Mouse (Mus musculus) midbrain, embryonic 14.5 days (tissue): ENCODE measurements at regions not wholly inside any gene's neighbourhood (a gene's known extent, or its start where the extent isn't known, plus 50 kb on each side); places are given as distances from the start of the nearest gene placed in this dataset.

Experiments used
- ATAC-seq: fragments of 200-750 bp; cut with Nextera tagmentation; 2 replicates; pipeline ENCODE4 v1.8.0; 2017; ENCODE audit warnings: moderate number of reproducible peaks, moderate library complexity; ENCODE audit not compliant: low FRiP score, low TSS enrichment
- DNase-seq: peaks from one replicate; pipeline ENCODE4 v3.0.0-alpha.2; 2015
- H3K27ac ChIP-seq: fragments of 300-500 bp; sonication (generic); replicated peaks from 2 replicates; pipeline ENCODE4 v1.5.1; 2014; ENCODE audit warnings: mild to moderate bottlenecking, low read depth, low read length, moderate library complexity
- H3K27me3 ChIP-seq: fragments of 300-500 bp; sonication (generic); 2 replicates; pipeline ENCODE4 v1.6.1; 2014; ENCODE audit warnings: low read length, control low read depth, mixed read lengths; ENCODE audit not compliant: control insufficient read depth, insufficient read depth
- H3K36me3 ChIP-seq: fragments of 300-500 bp; sonication (generic); 2 replicates; pipeline ENCODE4 v1.6.1; 2014; ENCODE audit warnings: low read length, control low read depth; ENCODE audit not compliant: control insufficient read depth, insufficient read depth
- H3K4me1 ChIP-seq: fragments of 300-500 bp; sonication (generic); 2 replicates; pipeline ENCODE4 v1.6.1; 2014; ENCODE audit warnings: mild to moderate bottlenecking, antibody characterized with exemption, low read length, control low read depth; ENCODE audit not compliant: control insufficient read depth, insufficient read depth
- H3K4me2 ChIP-seq: fragments of 300-500 bp; sonication (generic); 2 replicates; pipeline ENCODE4 v1.6.1; 2014; ENCODE audit warnings: mild to moderate bottlenecking, low read length, moderate library complexity
- H3K4me3 ChIP-seq: fragments of 300-500 bp; sonication (generic); replicated peaks from 2 replicates; pipeline ENCODE4 v1.5.1; 2014; ENCODE audit warnings: low read depth, low read length
- H3K9ac ChIP-seq: fragments of 300-500 bp; sonication (generic); replicated peaks from 2 replicates; pipeline ENCODE4 v1.6.1; 2014; ENCODE audit warnings: mild to moderate bottlenecking, low read length, moderate library complexity
- H3K9me3 ChIP-seq: fragments of 300-500 bp; sonication (generic); 2 replicates; pipeline ENCODE4 v1.6.1; 2016; ENCODE audit warnings: low read length, control low read depth, mixed read lengths; ENCODE audit not compliant: control insufficient read depth
- WGBS: fragments of 180-500 bp; shearing (Covaris S2); extraction: QIAGEN DNeasy Blood & Tissue Kit; methylation state at CpG from one replicate; pipeline ENCODE4 v1.1.7; 2014; 5-methylcytosine and 5-hydroxymethylcytosine counted together

DNA sequence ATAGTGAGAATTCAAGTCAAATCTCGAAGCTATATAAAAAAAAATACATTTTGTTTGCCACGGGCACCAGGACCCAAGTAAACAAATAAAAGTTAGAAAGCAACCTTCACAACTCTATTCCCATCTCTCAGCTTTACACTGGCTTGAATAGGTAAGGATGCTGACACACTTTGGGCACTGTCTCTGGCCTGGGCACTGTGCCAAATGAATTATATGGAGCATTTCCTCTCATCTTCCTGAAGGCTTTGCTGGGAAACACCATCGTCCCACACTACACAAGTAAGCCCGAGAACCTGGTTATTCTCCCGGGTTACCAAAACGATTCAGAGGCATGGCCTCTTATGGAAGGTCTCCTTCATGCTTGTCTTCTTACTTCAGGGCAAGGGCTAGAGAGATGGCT lies 93.5 kb upstream of the Ogfrl1 start:
- DNase-seq, result peak; percentile 66
- no peak overlapping the region for H3K4me2 ChIP-seq
- WGBS, result 50% methylated on average over 6 of the region's 6 CpGs
- H3K27me3 ChIP-seq, result no peaks in the 10 kb centered on the region
- H3K4me1 ChIP-seq, result 0 out of 2 replicates have a peak, but pooled peaks cover 4% of the 10 kb centered on the region
- ATAC-seq, result peak; percentile 67; the same call in 1 of the 2 replicates
- no peak overlapping the region for H3K4me3 ChIP-seq
- no peak overlapping the region for H3K9ac ChIP-seq
- H3K27ac ChIP-seq, result no peak overlapping the region
- no peaks in the 10 kb centered on the region for H3K36me3 ChIP-seq
- H3K9me3 ChIP-seq, result no peaks in the 10 kb centered on the region

DNA sequence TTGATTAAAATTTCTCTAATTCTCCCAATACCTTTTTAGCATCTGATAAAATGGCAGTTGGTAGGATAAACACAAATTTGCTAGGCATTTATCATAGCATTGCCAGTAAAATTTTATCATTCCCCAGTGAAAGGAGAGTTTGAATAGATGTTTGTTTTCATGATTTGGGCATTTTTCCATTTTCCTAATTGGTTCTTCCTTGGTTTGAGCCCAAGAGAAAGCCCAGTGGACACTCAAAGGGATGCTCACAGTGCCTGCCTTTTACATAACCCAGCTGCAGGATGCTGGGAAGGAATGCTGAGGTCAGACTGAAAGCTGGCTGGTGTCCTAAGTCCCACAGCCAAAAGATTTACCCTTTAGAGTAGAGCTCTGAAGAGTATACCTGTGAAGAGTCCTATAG lies 95.4 kb upstream of the Ogfrl1 start:
- H3K27ac ChIP-seq, result no peak overlapping the region
- H3K4me2 ChIP-seq, result no peak overlapping the region
- no peaks in the 10 kb centered on the region for H3K36me3 ChIP-seq
- H3K27me3 ChIP-seq, result no peaks in the 10 kb centered on the region
- no peak overlapping the region for H3K4me3 ChIP-seq
- H3K9ac ChIP-seq, result no peak overlapping the region
- H3K9me3 ChIP-seq, result no peaks in the 10 kb centered on the region
- ATAC-seq, result no peak
- DNase-seq, result no peak
- 0 out of 2 replicates have a peak, but pooled peaks cover 4% of the 10 kb centered on the region for H3K4me1 ChIP-seq

DNA sequence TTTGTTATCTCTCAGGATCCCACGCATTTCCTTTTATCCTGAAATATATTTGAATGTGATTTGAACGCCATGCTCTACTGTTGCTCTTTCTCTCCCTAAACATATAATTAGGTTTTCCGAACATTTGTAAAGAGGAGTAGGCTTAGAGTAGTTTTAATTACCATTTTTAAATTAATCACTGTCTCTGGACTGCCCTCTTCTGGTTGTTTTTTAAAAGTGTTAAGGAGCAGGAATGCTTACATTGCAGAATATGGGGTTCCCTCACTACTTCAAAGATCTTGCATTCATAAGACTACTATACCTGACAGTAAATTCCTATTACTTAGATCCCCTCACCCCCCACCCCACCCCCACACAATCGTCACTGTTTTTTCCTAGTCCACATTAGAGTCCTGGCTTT lies 97.8 kb upstream of the Ogfrl1 start:
- WGBS, result 53% methylated on average over 4 of the region's 4 CpGs
- H3K36me3 ChIP-seq, result no peaks in the 10 kb centered on the region
- H3K27me3 ChIP-seq, result no peaks in the 10 kb centered on the region
- no peaks in the 10 kb centered on the region for H3K4me1 ChIP-seq
- ATAC-seq (no peak), DNase-seq (peak; percentile 44)
- no peak overlapping the region for H3K9ac ChIP-seq
- H3K9me3 ChIP-seq, result no peaks in the 10 kb centered on the region
- H3K27ac ChIP-seq, result no peak overlapping the region
- no peak overlapping the region for H3K4me3 ChIP-seq
- H3K4me2 ChIP-seq, result no peak overlapping the region

DNA sequence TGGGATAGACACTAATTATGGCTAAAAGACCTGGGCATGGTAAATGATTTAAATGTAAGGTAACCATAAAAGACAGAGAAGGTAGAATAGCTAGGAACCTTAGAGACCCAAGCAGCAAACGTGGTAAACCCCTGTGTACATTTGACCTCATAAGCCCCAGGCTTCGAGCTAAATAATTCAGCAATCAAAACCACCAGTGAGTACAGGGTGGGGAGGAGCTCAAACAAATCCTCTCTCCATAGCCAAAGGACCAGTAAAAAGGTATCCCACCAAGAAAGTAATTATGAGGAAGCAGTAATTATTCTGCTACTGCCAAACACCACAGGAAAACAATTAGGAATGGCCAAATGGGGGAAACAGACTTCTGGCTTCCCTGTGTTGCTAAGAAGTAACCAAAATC lies 122.5 kb upstream of the Ogfrl1 start:
- Histone ChIP-seq H3K4me1 (no peaks in the 10 kb centered on the region), H3K27me3 (no peaks in the 10 kb centered on the region), H3K36me3 (no peaks in the 10 kb centered on the region), H3K9me3 (no peaks in the 10 kb centered on the region), H3K9ac (no peak overlapping the region), H3K4me2 (no peak overlapping the region), H3K4me3 (no peak overlapping the region), H3K27ac (no peak overlapping the region)
- no peak for ATAC-seq
- no peak for DNase-seq
- 33% methylated on average over 2 of the region's 2 CpGs for WGBS

DNA sequence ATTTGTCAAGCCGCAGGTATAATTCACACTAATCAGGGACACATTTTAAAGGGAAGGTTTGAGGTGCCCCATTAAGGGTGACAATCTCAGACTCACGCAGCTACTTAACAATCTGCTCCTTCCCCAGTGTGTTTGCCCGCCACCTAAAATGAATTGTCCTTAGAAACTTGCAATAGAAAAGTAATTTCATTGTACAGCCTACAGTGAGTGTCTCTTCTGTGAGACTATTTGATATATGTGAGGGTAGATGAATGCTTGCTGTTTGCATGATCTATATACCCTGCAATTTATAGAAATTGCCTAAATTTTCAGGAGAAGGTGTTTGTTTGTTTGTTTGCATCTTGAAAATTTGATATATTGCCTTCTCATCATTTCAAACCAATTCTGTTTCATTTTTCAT lies 135.1 kb upstream of the Ogfrl1 start:
- Histone ChIP-seq H3K4me2 (no peak overlapping the region), H3K9ac (no peak overlapping the region), H3K4me1 (no peaks in the 10 kb centered on the region), H3K9me3 (no peaks in the 10 kb centered on the region), H3K27me3 (no peaks in the 10 kb centered on the region), H3K27ac (no peak overlapping the region), H3K4me3 (no peak overlapping the region), H3K36me3 (no peaks in the 10 kb centered on the region)
- DNase-seq (no peak), ATAC-seq (no peak)
- 81% methylated on average over 3 of the region's 3 CpGs for WGBS

DNA sequence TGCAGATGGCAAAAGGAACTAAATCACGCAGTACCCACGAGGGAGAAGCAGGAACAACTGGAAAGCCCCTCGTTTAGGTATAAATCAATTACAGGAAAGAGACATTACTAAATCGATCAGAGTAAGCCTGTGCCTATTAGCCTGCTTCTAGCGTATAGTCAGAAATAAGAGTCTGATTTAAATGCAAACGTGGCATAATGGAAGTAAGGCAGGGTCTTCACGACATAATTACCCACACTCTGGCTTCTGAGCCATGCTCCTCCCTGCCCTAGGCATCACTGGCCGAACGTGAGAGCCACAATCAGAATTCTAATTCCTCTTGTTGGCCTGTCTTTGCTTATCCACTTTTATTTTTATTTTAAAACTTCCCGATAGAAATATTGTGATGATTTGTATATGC lies 139.0 kb upstream of the Ogfrl1 start:
- peak; percentile 31; the same call in 1 of the 2 replicates for ATAC-seq
- no peak for DNase-seq
- H3K4me3 ChIP-seq, result no peak overlapping the region
- no peak overlapping the region for H3K9ac ChIP-seq
- H3K9me3 ChIP-seq, result no peaks in the 10 kb centered on the region
- 67% methylated on average over 10 of the region's 10 CpGs for WGBS
- no peaks in the 10 kb centered on the region for H3K4me1 ChIP-seq
- H3K27me3 ChIP-seq, result no peaks in the 10 kb centered on the region
- H3K27ac ChIP-seq, result no peak overlapping the region
- no peaks in the 10 kb centered on the region for H3K36me3 ChIP-seq
- H3K4me2 ChIP-seq, result no peak overlapping the region

DNA sequence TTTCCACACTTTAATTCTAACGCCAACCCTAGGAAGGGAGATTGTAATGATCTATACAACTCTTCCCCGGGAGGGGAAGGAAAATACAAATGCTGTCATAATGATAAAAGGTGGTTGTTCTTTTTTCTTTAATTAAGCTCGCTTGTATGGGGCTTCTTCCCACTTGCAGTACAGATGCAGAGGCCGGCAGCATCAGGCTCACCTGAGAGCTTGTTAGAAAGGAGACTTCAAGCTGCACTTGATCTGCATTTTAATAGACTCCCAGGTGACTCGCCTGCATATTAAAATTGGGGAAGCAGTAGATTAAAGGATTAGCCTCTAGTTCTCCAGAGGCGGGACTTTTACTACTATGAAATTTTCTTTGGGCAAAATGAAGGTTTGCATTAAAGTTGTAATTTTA lies 140.8 kb upstream of the Ogfrl1 start:
- 38% methylated on average over 6 of the region's 6 CpGs for WGBS
- Histone ChIP-seq H3K27me3 (no peaks in the 10 kb centered on the region), H3K4me2 (no peak overlapping the region), H3K9ac (no peak overlapping the region), H3K4me3 (no peak overlapping the region), H3K9me3 (no peaks in the 10 kb centered on the region), H3K4me1 (no peaks in the 10 kb centered on the region), H3K36me3 (no peaks in the 10 kb centered on the region), H3K27ac (no peak overlapping the region; the same call in 1 of the 2 replicates)
- DNase-seq (peak; percentile 50), ATAC-seq (no peak)

DNA sequence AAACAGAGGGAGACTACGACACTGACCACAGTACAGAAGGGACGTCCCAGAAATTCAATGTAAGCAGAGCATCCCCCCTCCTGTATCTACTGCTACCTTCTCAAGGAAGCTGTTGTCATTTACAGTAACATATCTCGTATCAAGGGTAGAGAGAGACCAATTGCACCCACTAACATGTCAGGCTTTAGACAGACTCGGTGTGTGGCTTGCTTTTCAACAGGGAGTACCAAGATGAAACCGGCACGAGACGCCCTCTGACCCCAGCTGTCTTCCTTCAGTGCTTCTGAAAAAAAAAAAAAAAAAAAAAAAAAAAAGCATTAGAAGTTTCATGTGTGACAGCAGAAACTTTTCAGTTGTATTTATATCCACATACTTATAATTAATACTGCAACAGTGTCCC lies 143.0 kb upstream of the Ogfrl1 start:
- H3K9ac ChIP-seq, result no peak overlapping the region
- no peaks in the 10 kb centered on the region for H3K9me3 ChIP-seq
- H3K27ac ChIP-seq, result no peak overlapping the region
- ATAC-seq, result no peak
- WGBS, result 60% methylated on average over 7 of the region's 7 CpGs
- no peak for DNase-seq
- no peaks in the 10 kb centered on the region for H3K4me1 ChIP-seq
- no peak overlapping the region for H3K4me3 ChIP-seq
- no peaks in the 10 kb centered on the region for H3K36me3 ChIP-seq
- no peak overlapping the region for H3K4me2 ChIP-seq
- no peaks in the 10 kb centered on the region for H3K27me3 ChIP-seq

DNA sequence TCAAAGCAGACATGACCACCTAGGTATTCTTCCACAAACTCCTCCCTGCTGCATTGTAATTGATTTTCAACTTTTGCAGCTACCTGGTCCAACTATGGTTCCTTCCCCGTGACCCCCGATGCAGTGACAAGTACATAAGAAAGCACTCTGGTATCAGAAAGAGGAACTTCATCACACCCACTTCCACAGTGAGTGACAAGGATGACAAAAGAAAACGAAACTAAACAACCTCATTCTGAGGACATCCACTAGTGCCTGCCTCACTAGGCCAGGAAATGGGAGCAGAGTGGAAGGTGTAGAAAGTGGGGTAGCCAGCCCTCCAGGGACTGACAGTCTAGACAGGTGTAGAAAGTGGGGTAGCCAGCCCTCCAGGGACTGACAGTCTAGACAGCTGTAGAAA lies 158.2 kb upstream of the Ogfrl1 start:
- DNase-seq (no peak), ATAC-seq (no peak)
- no peak overlapping the region for H3K4me2 ChIP-seq
- WGBS, result 84% methylated on average over 3 of the region's 3 CpGs
- no peak overlapping the region for H3K27ac ChIP-seq
- H3K9me3 ChIP-seq, result no peaks in the 10 kb centered on the region
- H3K4me1 ChIP-seq, result no peaks in the 10 kb centered on the region
- H3K27me3 ChIP-seq, result no peaks in the 10 kb centered on the region
- H3K4me3 ChIP-seq, result no peak overlapping the region
- no peaks in the 10 kb centered on the region for H3K36me3 ChIP-seq
- H3K9ac ChIP-seq, result no peak overlapping the region
